Mouse (Mus musculus): Measurements from ENCODE around the gene Robo3. TPM values are rescaled to one million over a fixed set of nuclear protein-coding genes. Genes with fewer than 3 reads are reported as not detected.

Robo3 gene
- polyA plus RNA-seq (2012; rRNA removed) (0.39 and 0.87 TPM in 2 replicates), polyA plus RNA-seq (2014; fragmentation: Nextera tagmentation; extraction: Ambion mirVana) (0.07 and 0.21 TPM in 2 replicates)

DNA sequence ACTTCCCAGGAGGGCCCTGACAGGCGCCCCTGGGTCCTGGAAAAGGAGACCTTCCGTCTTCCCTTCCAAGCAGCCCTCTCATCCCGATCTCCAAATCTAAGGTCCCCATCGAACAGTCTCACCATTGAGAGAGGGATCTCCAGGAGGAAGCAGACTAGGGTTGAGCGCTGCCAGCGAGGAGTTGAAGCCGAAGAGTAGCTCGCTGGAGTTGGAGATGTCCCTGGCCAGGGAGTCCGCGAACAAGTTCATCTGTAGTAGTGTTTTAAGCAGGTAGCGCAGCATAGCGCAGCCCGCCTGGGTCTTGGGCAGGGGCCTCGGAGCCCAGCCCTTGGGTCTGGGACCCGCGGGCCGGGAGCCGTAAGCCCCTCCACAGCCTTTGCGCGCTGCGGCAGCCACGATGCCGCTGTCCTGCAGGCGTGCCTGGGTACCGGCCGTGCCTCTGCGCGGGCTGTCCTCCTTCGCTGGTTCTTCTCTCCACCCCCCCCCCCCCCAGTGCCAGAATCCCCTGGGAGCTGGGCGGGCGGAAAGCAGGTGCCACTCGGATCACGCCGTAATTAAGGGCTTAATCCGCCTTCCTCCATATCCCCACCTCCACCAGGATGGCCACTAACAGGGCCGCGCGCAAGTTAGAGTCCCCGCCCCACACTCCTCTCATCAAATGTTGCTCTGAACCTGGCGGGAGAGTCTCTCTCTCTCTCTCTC, at the start of gene Robo3:
Robo3 (minus strand) TSS at position 527 of the 702 bp plus-strand sequence.
- no peak for DNase-seq (ENCODE audit: low spot score)
- ATAC-seq (ENCODE audit: low FRiP score, low read depth): no peak

GRCm38 (mm10) chr9:37474923-37475322, 41.9 kb upstream of the Robo3 start:
- DNase-seq (ENCODE audit: low spot score): peak; percentile 29
- Histone ChIP-seq H3K9me3 (ENCODE audit: control insufficient read depth, low read length) (no peaks in the 10 kb centered on the region), H3K27ac (replicated peaks; ENCODE audit: low read depth, low read length) (no peak overlapping the region), H3K27me3 (ENCODE audit: control insufficient read depth, insufficient read depth, low read length) (no peaks in the 10 kb centered on the region), H3K4me1 (ENCODE audit: control insufficient read depth, insufficient read depth, low read length) (no peaks in the 10 kb centered on the region), H3K4me3 (replicated peaks; ENCODE audit: low read length) (no peak overlapping the region), H3K36me3 (ENCODE audit: control insufficient read depth, insufficient read depth, low read length) (no peaks in the 10 kb centered on the region), H3K9ac (ENCODE audit: low read depth, low read length, severe bottlenecking) (no peak overlapping the region), H3K4me2 (replicated peaks; ENCODE audit: low read depth, low read length, severe bottlenecking) (no peak overlapping the region)
- no peak for TF ChIP-seq POLR2A (IDR thresholded peaks at IDR 0.05; ENCODE audit: borderline replicate concordance, extremely low read depth, insufficient read depth, insufficient read length)
- WGBS: 84% methylated on average over 7 of the region's 7 CpGs
- no peak for ATAC-seq (ENCODE audit: low FRiP score, low read depth)

More for the DNA sequence above, at the start of gene Robo3:
- Histone ChIP-seq H3K27me3 (ENCODE audit: control insufficient read depth, insufficient read depth, low read length) (peaks cover 78% of the 10 kb centered on the region), H3K36me3 (ENCODE audit: control insufficient read depth, insufficient read depth, low read length) (no peaks in the 10 kb centered on the region), H3K4me1 (ENCODE audit: control insufficient read depth, insufficient read depth, low read length) (peaks cover 9% of the 10 kb centered on the region; the same call in 1 of the 2 replicates), H3K4me3 (replicated peaks; ENCODE audit: low read length) (peak within 1 kb of the TSS; percentile 30), H3K27ac (replicated peaks; ENCODE audit: low read depth, low read length) (no peak within 1 kb of the TSS), H3K4me2 (replicated peaks; ENCODE audit: low read depth, low read length, severe bottlenecking) (peak within 1 kb of the TSS; percentile 52), H3K9ac (ENCODE audit: low read depth, low read length, severe bottlenecking) (no peak within 1 kb of the TSS), H3K9me3 (ENCODE audit: control insufficient read depth, low read length) (no peaks in the 10 kb centered on the region)
- no peak for TF ChIP-seq POLR2A (IDR thresholded peaks at IDR 0.05; ENCODE audit: borderline replicate concordance, extremely low read depth, insufficient read depth, insufficient read length)
- 2% methylated on average over 33 of the region's 40 CpGs for WGBS

- Histone ChIP-seq H3K4me1 (ENCODE audit: control insufficient read depth, insufficient read depth, low read length) (no peaks in the 10 kb centered on the region), H3K4me3 (replicated peaks; ENCODE audit: low read length) (no peak overlapping the region), H3K4me2 (replicated peaks; ENCODE audit: low read depth, low read length, severe bottlenecking) (no peak overlapping the region), H3K9me3 (ENCODE audit: control insufficient read depth, low read length) (no peaks in the 10 kb centered on the region), H3K27ac (replicated peaks; ENCODE audit: low read depth, low read length) (no peak overlapping the region), H3K36me3 (ENCODE audit: control insufficient read depth, insufficient read depth, low read length) (no peaks in the 10 kb centered on the region), H3K27me3 (ENCODE audit: control insufficient read depth, insufficient read depth, low read length) (no peaks in the 10 kb centered on the region), H3K9ac (ENCODE audit: low read depth, low read length, severe bottlenecking) (no peak overlapping the region)
- 79% methylated on average over 3 of the region's 3 CpGs for WGBS
- no peak for TF ChIP-seq POLR2A (IDR thresholded peaks at IDR 0.05; ENCODE audit: borderline replicate concordance, extremely low read depth, insufficient read depth, insufficient read length)
- DNase-seq (ENCODE audit: low spot score): no peak
- no peak for ATAC-seq (ENCODE audit: low FRiP score, low read depth)
These were observed 40.6 kb upstream of the Robo3 start for GRCm38 (mm10) chr9:37473611-37474125.

DNA sequence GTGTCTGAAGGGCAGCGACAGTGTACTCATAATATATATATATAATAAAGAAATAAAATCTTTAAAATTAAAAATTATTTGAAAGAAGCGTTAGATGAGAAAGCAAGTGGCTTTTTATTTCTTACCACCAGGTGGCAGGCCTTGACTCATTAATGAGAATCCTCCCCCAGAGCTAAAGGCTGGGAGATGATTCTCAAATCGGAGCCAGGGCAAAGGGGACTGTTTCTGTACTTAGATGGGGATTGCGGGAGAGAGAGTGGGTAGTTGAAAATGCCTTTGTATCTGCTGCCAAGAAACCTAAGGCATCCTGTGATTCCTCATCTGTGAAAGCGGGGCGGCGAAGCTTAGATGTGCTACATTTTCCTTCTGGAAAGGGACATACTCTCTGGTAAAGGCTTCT, 29.7 kb upstream of the Robo3 start:
- ATAC-seq (ENCODE audit: low FRiP score, low read depth) (no peak), DNase-seq (ENCODE audit: low spot score) (peak; percentile 82)
- Histone ChIP-seq H3K4me3 (replicated peaks; ENCODE audit: low read length) (no peak overlapping the region), H3K27ac (replicated peaks; ENCODE audit: low read depth, low read length) (no peak overlapping the region), H3K27me3 (ENCODE audit: control insufficient read depth, insufficient read depth, low read length) (peaks cover 48% of the 10 kb centered on the region), H3K36me3 (ENCODE audit: control insufficient read depth, insufficient read depth, low read length) (no peaks in the 10 kb centered on the region), H3K9ac (ENCODE audit: low read depth, low read length, severe bottlenecking) (no peak overlapping the region), H3K9me3 (ENCODE audit: control insufficient read depth, low read length) (no peaks in the 10 kb centered on the region), H3K4me2 (replicated peaks; ENCODE audit: low read depth, low read length, severe bottlenecking) (no peak overlapping the region), H3K4me1 (ENCODE audit: control insufficient read depth, insufficient read depth, low read length) (peaks cover 15% of the 10 kb centered on the region; the same call in 1 of the 2 replicates)
- WGBS: 13% methylated on average over 7 of the region's 7 CpGs
- no peak for TF ChIP-seq POLR2A (IDR thresholded peaks at IDR 0.05; ENCODE audit: borderline replicate concordance, extremely low read depth, insufficient read depth, insufficient read length)

GRCm38 (mm10) chr9:37461571-37461970, 28.5 kb upstream of the Robo3 start:
- Histone ChIP-seq H3K27me3 (ENCODE audit: control insufficient read depth, insufficient read depth, low read length) (peaks cover 60% of the 10 kb centered on the region), H3K27ac (replicated peaks; ENCODE audit: low read depth, low read length) (no peak overlapping the region), H3K9me3 (ENCODE audit: control insufficient read depth, low read length) (no peaks in the 10 kb centered on the region), H3K9ac (ENCODE audit: low read depth, low read length, severe bottlenecking) (no peak overlapping the region), H3K4me1 (ENCODE audit: control insufficient read depth, insufficient read depth, low read length) (peaks cover 15% of the 10 kb centered on the region; the same call in 1 of the 2 replicates), H3K36me3 (ENCODE audit: control insufficient read depth, insufficient read depth, low read length) (no peaks in the 10 kb centered on the region), H3K4me3 (replicated peaks; ENCODE audit: low read length) (no peak overlapping the region), H3K4me2 (replicated peaks; ENCODE audit: low read depth, low read length, severe bottlenecking) (no peak overlapping the region)
- no peak for DNase-seq (ENCODE audit: low spot score)
- no peak for TF ChIP-seq POLR2A (IDR thresholded peaks at IDR 0.05; ENCODE audit: borderline replicate concordance, extremely low read depth, insufficient read depth, insufficient read length)
- 10% methylated on average over 3 of the region's 3 CpGs for WGBS
- no peak for ATAC-seq (ENCODE audit: low FRiP score, low read depth)

Measured in limb, embryonic 14.5 days (tissue).